Mouse (Mus musculus) embryonic fibroblast, embryonic 13.5 days (primary cell): ENCODE measurements around the gene Mterf1b.
"Not testable (repeated sequence)": the region's sequence is repeated elsewhere in the genome, so short reads cannot be mapped to it uniquely, and the experiment has no call there.

Experiments
- CTCF ChIP-seq: IDR thresholded peaks from 2 replicates; pipeline ENCODE4 v1.5.1; 2011; ENCODE audit warnings: mild to moderate bottlenecking, control low read depth, low read length, moderate library complexity, borderline replicate concordance; ENCODE audit not compliant: insufficient read depth
- POLR2A ChIP-seq: IDR thresholded peaks from 2 replicates; pipeline ENCODE4 v1.6.1; 2011; ENCODE audit warnings: low read depth, mild to moderate bottlenecking, control low read depth, low read length, moderate library complexity

DNA sequence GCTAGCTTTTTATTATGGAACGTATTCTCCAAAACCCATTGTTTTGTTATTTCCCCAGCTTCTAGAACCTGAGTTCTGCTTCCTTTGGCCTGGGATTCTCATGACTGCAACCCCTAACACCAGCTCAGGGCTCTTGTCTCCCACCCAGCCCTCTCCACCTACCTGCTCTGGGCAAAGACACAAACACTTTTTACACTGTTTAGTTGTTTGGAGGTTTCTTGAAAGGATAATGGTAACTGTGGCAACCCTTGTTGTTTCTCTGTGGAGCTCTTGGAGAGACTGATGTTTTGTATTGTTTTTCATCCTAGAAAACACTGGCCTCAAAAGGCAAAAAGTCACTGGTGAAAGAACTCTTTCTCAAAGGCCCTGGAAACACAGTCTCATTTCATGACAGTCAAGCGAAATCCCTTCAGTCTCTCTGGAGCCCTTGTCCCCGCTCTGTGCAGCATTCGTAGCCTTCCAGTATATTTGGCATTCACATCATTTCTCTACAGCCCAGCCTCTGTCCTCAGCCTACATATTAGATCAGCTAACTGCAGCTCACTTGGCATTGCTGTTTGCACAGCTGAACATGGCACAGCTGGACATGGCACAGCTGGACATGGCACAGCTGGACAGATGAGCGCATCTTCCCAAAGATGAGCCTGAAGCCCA is 32.6 kb upstream of the Mterf1b start:
- TF ChIP-seq POLR2A, CTCF: not testable (repeated sequence)
